Mouse (Mus musculus) frontal cortex, postnatal 14 days (tissue): ENCODE measurements around the gene Tjap1.
A peak's percentile ranks its signal among the peaks of the same experiment; 100 is the strongest.

Source experiments
- DNase-seq, 2 experiments: peaks; one replicate each; pipeline ENCODE4 v3.0.0; 2022; ENCODE audit warnings: low spot score in 2 of 2

Tjap1 gene

DNA sequence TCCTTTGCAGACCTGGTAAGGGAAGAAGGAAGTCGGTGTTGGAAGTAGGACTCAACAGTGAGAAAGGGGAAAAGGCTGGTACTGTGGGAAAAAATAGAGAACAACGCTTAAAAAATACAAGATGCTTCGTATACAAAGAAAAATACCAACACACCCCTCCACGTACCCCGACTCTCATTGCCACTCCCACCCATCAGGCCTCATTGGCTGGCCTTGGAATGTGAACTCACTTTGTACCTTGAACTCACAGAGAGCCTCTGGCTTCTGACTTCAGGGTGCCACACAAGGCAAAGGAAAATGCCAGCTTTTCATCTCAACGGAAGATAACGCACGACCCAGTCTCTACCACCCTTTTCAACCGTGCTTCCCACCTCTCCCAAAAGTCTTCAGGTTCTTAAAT is 314 bp upstream of the Tjap1 start:
- no peak for DNase-seq

DNA sequence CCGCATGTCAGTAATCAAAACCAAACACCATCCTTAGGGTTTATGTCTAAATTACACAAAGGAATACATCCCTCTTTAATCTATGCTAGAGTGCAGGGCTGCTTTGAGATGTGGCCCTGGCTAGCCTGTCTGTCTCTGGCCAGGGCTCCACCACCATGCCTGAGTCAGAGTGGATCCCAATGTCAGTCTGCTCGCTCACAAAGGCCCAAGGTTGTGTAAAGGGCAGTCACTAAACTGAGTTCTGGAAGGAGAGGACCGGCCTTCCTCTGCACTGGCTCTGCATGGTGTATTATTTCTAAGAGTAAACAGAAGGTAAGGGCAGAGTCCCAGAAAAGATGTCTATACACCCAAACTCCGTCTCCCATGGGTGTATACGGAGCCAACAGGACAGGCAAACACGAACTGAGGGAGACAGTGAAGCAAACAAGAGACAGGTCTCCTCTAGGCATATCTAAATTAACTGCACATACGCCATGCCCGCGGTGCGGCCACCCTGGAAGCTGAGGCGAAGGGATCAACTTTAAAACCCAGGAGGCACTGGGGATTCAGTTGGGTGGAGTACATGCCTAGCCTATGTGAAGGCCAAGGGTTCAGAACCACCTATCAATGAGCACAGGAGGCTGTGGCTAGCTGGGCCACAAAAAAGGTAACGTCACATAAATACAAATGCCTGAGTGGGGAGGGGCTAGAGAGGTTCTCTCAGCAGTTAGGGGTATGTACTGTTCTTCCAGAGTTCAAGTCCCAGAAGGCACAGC is 4.6 kb downstream of the Tjap1 start:
- no peak for DNase-seq

DNA sequence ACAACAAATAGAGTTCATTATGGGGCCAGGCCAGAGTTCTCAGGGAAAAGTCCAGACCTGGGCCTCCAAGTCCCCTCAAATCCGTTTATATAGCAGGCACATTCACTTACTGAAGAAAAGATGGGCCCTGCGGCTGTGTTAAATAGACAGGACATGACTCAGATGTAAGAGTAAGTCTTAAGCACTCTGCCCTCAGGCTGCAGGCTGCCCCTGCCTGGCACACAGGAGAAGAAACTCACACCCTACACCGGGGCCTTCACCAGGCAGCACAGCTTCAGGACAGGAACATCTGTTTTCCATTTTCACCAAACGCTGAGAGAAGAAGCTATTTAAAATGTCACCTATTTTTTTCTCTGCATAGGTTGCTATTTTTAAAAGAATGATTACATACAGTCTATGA is 5.2 kb downstream of the Tjap1 start:
- no peak for DNase-seq

DNA sequence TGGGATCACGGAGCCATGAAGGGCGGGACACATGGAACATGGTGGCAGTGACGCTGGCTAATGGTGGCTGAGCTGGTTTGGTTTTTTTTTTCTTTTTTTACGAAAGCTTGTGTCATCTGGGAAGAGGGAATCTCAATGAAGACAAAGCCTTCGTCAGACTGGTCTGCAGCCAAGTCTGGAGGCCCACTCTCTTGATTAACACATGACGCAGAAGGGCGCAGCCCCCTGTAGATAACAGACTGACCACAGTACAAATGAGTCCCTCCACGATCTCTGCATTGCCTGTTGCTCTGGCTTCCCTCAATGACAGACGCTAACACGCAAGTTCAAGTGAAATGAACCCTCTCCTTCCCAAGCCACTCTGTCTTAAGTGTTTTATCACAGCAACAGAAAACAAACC is 7.3 kb downstream of the Tjap1 start:
- no peak for DNase-seq

DNA sequence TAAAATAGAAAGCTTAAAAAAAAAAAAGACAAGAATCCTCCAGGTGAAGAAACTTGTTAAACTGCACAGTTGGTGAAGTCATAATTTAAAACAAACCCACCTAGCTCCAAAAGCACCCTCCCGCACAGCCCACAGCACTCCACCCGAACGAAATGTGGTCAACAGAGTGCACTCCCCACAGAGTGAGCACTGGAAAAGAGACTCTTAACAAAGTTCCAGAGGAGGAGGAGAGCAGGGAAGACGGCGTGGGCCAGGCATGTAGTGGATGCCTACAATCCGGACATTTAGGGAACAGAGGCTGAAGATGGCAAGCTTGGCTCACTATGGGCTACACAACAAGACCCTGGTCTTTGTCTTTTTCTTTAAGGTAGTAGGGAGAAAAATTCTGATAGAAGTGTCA is 7.8 kb downstream of the Tjap1 start:
- no peak for DNase-seq

DNA sequence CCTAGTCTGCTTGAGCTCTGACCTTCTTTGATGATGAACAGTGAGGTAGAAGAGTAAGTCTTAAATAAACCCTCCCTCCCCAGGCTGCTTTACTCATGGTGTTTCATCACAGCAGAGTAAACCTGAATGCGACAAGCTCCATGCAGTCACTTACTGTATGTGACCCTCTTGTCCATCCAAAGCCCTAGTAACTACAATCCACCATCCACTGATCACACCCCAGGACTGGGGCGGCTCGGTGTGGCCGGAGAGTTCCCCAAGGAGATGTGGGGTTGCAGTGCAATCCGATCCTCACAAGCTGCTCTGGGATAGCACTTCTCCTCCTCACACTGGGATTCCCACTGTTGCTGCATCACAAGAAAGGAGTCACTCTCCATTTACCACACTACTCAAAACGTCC is 8.4 kb downstream of the Tjap1 start:
- no peak for DNase-seq

DNA sequence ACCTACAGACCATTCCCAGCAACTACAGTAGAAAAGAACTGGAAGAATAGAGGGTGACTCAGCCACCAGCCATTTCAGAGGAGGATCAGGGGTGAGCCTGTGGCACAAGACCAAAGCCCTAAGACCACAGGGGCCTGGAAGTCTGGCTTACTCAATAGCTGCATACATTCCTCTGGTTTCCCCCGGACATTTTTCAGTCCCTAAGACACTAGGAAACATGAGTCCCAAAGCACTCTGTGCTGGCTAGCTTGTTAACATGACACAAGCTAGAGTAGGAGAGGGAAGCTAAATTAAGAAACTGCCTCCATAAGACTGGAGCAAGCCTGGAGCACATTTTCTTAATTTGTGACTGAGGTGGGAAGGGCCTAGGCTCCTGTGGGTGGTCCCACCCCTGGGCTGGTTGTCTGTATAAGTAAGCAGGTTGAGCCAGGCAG is 9.0 kb downstream of the Tjap1 start:
- no peak for DNase-seq

DNA sequence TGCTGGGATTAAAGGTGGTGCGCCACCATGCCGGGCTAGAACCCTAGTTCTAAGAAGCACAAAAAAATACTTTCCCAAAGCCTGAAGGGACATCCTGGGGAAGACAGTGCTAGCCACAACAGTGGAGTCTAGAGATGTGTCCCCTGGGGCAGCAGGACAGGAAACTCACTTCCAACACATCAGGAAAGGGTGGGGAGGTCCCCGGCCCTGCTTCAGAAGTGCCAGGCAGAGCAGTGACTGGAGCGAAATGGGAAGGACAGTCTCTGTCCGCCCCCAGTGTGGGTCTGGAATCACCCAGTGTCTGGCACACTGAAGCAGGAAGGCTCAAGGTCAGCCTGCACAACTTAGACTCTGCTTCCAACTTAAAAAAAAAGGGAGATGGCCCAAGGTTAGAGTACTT is 10.2 kb downstream of the Tjap1 start:
- no peak for DNase-seq

DNA sequence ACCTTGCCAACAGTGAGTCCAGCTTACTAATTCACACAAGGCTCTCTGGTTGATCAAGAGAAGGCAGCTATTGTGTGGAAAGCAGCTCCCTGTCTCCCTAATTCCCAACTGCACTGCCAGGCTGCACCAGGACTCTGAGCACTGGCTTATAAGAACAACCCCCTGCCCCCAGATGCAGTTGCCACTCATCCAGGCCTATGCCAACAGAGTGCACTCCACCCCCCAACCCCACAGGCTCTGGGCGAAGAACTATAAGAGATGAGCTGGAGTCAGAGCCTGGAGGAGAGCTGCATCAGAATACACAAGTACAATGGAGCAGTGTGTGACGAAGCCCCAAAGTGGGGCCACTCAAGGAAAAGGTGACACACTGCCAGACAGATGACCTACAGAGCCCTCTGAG is 10.8 kb downstream of the Tjap1 start:
- no peak for DNase-seq

DNA sequence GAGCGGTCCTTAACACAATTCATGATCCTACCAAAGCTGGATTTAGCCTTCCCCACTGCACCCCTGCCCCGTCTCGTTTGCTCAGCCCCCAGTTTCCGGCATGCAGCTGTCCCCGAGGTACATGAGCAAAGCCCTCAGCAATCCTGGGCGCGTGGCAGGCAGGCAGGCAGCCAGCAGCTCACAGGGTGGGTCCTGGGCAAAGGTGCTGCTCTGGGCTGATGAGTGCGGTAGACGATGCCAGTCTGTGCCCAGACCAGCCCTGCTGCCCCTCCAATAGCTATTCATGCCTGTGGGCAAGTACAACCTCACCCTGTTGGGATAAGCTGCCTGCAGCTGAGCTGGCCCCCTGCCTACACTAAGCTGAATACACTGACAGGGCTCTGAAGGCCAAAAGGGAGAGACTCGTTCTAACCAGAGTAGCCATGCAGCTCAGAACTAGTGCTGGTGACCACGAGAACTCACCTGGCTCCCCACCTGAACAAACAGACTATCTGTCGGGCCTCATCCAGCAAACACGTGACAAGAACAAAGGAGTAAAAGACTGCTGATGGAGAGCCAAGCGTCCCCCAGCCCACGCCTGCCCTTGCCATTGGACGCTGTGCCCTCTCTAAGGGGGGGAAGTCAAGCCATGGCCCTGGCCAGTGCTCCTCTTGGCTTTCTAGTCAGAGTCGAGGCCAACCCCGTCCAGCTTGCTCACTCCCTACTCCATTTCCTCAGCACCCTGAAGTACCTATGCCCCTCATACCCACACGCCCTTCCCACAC is 12.9 kb downstream of the Tjap1 start:
- DNase-seq = no peak

DNA sequence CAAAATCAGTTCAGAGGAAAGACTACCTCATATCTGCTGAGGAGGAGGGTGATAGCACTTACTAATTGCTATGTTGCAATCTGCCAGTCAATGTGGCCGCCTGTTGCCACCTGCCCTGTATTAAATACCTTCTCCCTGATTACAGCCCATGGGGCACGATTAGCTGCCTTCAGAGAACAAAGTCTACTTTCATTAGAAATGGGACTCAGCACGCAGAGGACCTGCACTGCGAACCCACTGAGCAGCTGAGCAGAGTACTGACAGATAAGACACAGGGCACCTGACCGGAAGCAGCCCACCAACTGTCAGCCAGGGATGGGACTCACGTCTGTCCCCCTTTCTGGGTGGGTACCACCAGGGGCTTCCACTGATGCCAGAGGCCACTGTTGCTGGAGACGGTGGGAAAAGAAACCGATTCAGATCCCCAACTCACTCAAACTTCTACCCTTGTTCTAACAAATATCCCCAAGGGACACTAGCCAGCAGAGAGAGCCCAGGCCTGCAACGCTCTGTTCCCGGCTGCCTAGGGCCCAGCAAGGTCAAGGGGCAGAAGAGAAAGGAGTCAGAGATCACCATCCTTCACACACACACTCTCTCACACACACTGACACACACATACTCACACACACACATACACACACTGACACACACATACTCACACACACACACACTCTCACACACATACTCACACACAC is 14.7 kb downstream of the Tjap1 start:
- no peak for DNase-seq

DNA sequence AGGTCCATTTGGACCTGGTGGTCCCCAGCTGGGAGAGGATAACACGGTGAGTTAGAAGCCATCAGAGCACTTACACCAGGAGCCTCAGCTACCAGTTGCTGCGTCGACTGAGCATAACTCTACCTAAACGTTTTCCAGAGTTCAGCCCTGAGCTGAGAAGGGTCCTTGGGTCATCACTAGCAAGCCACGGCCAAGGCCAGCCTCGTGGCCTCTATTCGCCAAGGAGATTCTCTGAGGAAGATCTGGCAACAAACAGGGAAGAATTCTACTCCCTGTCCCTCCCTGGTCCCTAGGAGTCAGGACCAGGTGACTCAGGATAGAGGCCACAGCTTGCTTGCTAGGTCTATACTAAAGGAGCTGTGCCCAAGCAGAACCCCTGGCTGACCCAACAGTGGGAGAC is 15.3 kb downstream of the Tjap1 start:
- no peak for DNase-seq

DNA sequence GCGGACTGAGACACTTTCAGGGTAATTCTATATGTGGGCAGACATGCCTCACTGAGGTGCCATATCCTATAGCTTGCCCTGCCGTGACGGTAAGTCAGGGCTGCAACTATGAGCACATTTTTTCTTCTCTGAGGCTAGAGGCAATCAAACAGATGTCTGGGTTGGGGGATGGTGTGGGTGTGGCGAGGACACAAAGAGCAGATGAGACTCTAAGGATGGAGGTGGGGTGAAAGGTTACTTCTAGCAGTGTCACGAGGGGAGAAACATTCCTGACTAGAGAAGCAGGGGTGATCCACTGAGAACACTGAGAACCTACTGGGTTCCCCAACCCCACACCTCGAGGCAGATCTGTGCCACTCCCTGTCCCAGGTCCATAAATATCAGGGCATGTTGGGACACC is 15.8 kb downstream of the Tjap1 start:
- DNase-seq = no peak

DNA sequence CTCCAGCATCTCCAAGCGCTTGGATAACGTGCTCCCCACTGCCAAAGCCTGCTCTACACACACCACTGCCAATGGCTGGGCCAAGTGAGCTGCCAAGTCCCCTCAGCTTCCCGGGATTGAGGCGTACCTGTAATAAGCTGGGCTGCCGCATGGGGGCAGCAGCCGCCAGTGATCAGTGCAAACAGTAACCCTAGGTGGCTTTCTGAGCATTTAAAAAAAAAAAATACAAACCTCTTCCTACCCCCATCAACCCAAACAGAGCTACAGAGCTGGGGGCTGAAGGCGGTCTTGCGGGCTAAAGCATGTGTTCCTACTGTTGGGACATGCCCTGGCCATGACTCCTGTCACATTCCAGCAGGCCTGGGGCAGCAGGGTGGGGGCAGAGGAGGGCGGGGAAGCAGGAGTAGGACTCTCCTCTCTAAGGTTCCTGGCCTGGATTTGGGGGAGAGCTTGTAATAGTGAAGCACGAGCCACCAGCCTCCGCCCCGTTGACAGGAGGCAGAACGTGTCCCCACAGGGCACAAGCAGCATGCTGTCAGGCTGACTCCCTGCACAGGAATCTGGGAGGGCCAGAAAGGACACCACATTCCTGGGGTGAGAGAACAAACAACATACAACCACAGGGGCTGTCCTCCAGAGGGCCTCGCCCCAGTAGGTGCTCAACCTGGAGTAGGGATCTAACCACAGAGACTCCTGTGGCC is 16.8 kb downstream of the Tjap1 start:
- DNase-seq = peak; percentile 75 to 84

DNA sequence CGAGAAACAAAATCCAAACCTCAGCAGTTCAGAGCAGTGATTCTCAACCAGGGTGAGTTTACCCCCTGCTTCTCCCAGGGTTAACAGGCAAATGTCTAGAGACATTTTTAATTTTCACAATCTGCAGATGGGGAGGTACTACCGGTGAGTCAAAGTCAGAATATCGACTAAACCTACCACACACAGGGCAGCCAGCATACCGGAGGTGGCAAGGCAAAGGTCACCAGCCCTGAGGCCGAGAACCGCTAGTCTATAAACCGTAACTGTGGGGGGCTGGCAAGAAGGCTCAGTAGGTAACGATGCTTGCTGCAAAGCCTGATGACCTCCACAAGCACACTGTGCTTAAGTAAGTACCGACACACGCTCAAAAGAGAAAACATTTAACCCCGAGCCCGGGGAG is 17.3 kb downstream of the Tjap1 start:
- no peak for DNase-seq

DNA sequence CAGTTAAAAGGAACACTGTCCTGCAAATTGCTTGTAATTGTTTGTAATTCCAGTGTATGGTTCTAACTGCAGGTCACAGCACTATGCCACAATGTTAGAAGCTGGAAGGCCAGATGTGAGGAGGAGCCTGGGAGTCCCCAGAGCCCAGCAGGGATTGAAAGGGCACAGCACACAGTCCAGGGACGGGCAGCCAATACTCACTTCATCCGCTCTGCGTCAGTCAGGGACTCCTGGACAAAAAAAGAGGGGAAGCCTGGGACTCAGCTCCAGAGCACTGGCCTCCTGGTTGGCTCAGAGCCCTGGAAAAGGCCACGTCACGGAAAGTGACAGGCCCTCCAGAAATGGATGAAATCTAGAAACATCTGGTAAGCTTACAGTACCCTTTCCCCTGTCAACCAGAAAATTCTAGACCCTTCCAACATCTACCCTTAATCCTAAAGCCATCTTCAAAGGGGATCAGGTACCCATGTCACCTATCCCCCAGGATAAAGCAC is 20.6 kb downstream of the Tjap1 start:
- DNase-seq = no peak

DNA sequence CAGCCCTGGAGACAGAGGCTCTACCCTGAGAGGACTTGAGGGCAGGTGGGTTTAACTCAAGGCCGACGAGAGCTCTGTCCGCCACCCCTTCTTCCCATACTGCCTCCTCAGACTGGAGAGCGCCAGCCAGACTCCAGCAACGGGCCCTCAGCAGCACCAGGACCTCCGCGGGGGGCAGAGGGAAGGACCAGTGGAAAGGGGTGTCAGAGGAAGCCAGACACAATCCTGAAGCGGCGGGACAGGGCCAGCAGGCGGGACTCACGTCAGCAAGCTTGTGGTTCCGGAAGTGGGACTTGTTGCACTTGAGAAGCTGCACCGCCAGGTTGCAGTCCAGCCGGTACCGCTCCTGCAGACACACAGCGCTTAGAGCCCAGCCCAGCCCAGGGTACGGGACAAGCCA is 23.2 kb downstream of the Tjap1 start:
- DNase-seq = no peak

DNA sequence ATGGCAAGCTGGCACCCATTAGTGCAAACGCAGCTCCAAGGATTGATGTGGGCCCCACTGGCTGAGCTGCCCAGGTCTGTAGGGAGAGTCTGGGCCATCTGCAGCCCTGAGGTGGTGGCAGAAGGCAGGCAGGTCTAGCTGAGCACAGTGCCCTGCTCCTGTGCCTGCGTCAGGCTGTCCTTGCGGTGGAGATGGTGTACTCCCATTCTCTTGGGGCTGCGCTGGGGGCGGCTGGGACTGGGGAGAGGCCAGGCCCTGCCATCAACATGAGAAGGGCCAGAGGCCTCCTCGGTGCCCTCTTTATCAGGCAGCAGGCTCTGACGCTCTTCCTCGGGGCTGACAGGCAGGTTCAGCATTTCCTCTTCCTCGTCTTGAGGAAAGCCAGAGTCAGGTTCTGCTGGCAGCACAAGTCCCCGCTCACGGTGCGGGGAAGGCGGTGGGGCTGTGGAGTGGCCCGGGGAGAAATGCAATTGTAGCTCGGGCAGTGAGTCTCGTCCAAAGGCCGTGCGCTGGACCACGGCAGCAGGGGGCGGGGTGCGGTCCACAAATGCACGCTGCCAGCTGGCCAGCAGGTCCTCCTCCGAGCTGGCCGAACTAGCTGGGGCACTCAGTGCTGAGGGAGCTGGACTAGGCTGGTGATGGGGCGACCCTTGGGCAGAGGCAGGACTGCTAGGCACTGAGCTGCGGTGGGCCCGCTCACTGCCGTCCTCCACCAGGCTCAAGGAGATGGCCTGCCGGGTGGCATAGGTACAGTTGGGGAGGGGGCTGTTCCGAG is 24.4 kb downstream of the Tjap1 start:
- DNase-seq = no peak

DNA sequence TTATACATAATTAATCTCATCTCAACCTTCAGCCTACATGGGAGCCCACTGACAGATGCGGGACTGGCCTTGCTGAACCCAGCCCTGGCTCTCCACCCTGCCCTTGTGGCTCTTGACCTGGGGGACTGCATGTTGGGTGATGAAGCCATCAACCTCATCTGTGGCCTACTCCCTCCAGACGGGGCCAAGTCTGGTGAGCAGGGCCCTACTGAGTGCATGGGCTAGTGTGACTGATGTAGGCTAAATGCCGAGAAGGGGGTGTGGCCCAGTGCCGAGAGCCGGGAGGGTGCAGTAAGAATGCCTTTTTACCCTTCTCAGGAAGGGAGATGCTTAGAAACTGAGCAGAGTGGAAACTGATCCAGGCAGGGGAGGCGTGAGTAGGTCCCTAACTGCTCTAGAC is 27.7 kb downstream of the Tjap1 start:
- DNase-seq = no peak

DNA sequence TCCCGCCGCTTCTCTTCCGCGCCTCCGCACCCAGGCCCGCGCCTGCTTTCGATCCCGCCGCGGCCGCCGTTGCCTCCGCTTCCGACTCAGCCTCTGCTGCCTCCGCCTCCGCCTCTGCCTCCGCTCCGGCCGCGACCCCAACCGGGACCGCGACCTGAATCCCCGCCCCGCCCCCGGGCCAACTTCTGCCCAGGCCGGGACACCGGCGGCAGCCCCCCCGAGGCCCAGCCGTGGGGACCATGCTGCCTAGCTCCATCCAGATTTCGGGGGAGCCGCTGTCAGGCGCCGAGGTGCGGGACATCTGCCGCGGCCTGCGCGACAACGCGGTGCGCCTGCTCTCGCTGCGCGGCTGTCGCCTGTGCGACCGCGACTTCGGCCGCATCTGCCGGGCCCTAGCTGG is 28.7 kb downstream of the Tjap1 start:
- DNase-seq = peak in 1 of 2 experiments; percentile 45

DNA sequence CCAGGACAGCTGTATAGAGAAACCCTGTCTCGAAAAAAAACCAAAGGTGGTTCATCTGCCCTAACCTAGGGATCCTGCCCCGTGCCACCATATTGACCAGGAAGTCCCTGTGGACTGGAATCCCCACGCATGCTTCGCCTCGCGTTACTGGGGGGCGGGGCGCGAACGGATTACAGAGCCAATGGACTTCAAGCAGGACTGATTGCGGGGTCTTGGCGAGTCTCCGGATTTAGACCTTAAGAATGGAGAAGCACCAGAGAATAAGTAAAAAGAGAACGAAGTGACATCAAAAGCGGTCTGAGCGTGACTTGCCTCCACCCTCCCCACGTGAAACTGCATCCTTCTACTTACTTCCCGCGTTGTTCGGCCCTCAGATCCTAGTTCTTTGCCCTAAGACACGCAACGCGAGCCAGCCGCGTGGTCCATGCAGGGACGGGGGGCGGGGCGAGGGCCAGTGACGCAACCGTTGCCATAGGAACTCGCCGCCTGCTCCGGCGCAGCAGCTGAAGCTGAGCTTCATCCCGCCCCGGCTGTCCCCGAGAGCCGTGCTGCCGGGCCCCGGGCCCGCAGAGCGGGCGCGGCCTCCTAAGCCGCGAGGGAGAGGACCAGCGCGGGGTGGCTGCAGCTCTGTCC is 29.3 kb downstream of the Tjap1 start, which contains the start of gene Lrrc73:
TSS of gene Lrrc73 (plus strand) at position 80 of the 633 bp plus-strand sequence.
- DNase-seq = peak; percentile 85 to 96
